ENCODE assay signal across 7 mouse cellular contexts in genomic region chr7:139020884-139021283, GRCm38 (mm10).
DNase-seq lines count a peak whose midpoint lies in the region; ATAC-seq and TF ChIP-seq lines count a peak whose summit lies in the region.

No protein-coding gene starts in this region.

- H3K36me3 ChIP-seq in midbrain, embryonic 11.5 days (ENCODE audit: control insufficient read depth, insufficient read depth, low read length) = no peaks in the 10 kb centered on the region
- peaks cover 15% of the 10 kb centered on the region for H3K36me3 ChIP-seq in midbrain, postnatal 0 days (ENCODE audit: insufficient read depth, low read length)
- H3K36me3 ChIP-seq in hindbrain, embryonic 13.5 days = no peaks in the 10 kb centered on the region
- H3K36me3 ChIP-seq in limb, embryonic 13.5 days = no peaks in the 10 kb centered on the region
- no peaks in the 10 kb centered on the region for H3K36me3 ChIP-seq in testis, adult 2 months (ENCODE audit: control insufficient read depth, insufficient read depth, low read length)

- no peak for TF ChIP-seq CTCF in midbrain, postnatal 0 days (IDR thresholded peaks at IDR 0.05)
- no peak for TF ChIP-seq CTCF in testis, adult 2 months (IDR thresholded peaks at IDR 0.05; ENCODE audit: control insufficient read depth, insufficient read depth, insufficient replicate concordance, low read depth, low read length)
- no peak for TF ChIP-seq CTCF in left cerebral cortex, adult 2 months (IDR thresholded peaks at IDR 0.05)

- H3K9ac ChIP-seq in midbrain, embryonic 11.5 days (ENCODE audit: low read length) = no peak overlapping the region
- H3K9ac ChIP-seq in midbrain, postnatal 0 days (replicated peaks; ENCODE audit: low read length, poor library complexity, severe bottlenecking) = no peak overlapping the region
- H3K9ac ChIP-seq in hindbrain, embryonic 13.5 days = no peak overlapping the region
- no peak overlapping the region for H3K9ac ChIP-seq in limb, embryonic 13.5 days

- H3K4me1 ChIP-seq in midbrain, embryonic 11.5 days (ENCODE audit: control insufficient read depth, insufficient read depth, low read length) = peaks cover 5% of the 10 kb centered on the region; the same call in 1 of the 2 replicates
- H3K4me1 ChIP-seq in midbrain, postnatal 0 days (ENCODE audit: insufficient read depth, low read length) = 0 out of 2 replicates have a peak, but pooled peaks cover 4% of the 10 kb centered on the region
- H3K4me1 ChIP-seq in hindbrain, embryonic 13.5 days (replicated peaks) = peaks cover 12% of the 10 kb centered on the region
- peaks cover 30% of the 10 kb centered on the region for H3K4me1 ChIP-seq in limb, embryonic 13.5 days
- peaks cover 10% of the 10 kb centered on the region for H3K4me1 ChIP-seq in testis, adult 2 months (ENCODE audit: control insufficient read depth, insufficient read depth, low read length)

- H3K27ac ChIP-seq in midbrain, embryonic 11.5 days (ENCODE audit: low read depth, low read length) = no peak overlapping the region
- no peak overlapping the region for H3K27ac ChIP-seq in midbrain, postnatal 0 days (ENCODE audit: low read depth, low read length)
- H3K27ac ChIP-seq in hindbrain, embryonic 13.5 days = no peak overlapping the region
- no peak overlapping the region for H3K27ac ChIP-seq in limb, embryonic 13.5 days
- peak overlapping the region; percentile 90 for H3K27ac ChIP-seq in testis, adult 2 months (ENCODE audit: control insufficient read depth, insufficient read depth, low read depth, low read length)
- no peak overlapping the region for H3K27ac ChIP-seq in left cerebral cortex, adult 2 months

- H3K4me3 ChIP-seq in midbrain, embryonic 11.5 days (ENCODE audit: low read depth, low read length) = no peak overlapping the region
- no peak overlapping the region for H3K4me3 ChIP-seq in midbrain, postnatal 0 days (ENCODE audit: low read depth, low read length)
- no peak overlapping the region for H3K4me3 ChIP-seq in hindbrain, embryonic 13.5 days
- no peak overlapping the region for H3K4me3 ChIP-seq in limb, embryonic 13.5 days
- H3K4me3 ChIP-seq in testis, adult 2 months (ENCODE audit: control insufficient read depth, low read depth, low read length) = peak overlapping the region; percentile 36
- no peak overlapping the region for H3K4me3 ChIP-seq in left cerebral cortex, adult 2 months

- no peak for ATAC-seq in midbrain, embryonic 11.5 days (ENCODE audit: low FRiP score)
- ATAC-seq in midbrain, postnatal 0 days (ENCODE audit: low FRiP score) = no peak
- ATAC-seq in hindbrain, embryonic 13.5 days (ENCODE audit: low FRiP score) = no peak
- no peak for ATAC-seq in limb, embryonic 13.5 days (ENCODE audit: low FRiP score, low read depth)

- no peak for DNase-seq in midbrain, embryonic 11.5 days (ENCODE audit: low spot score, missing footprints)
- DNase-seq in midbrain, postnatal 0 days (ENCODE audit: low spot score) = no peak
- DNase-seq in left cerebral cortex, adult 2 months (ENCODE audit: extremely low spot score in 1 of 2, low spot score in 2 of 2) = no peak
- DNase-seq in left cerebral cortex, postnatal 25 days (ENCODE audit: low spot score in 2 of 2) = no peak

- no peaks in the 10 kb centered on the region for H3K27me3 ChIP-seq in midbrain, embryonic 11.5 days (ENCODE audit: control insufficient read depth, insufficient read depth, low read length)
- no peaks in the 10 kb centered on the region for H3K27me3 ChIP-seq in midbrain, postnatal 0 days (ENCODE audit: insufficient read depth, low read length)
- H3K27me3 ChIP-seq in hindbrain, embryonic 13.5 days = no peaks in the 10 kb centered on the region
- H3K27me3 ChIP-seq in limb, embryonic 13.5 days = peaks cover 82% of the 10 kb centered on the region
- no peaks in the 10 kb centered on the region for H3K27me3 ChIP-seq in testis, adult 2 months (ENCODE audit: control insufficient read depth, insufficient read depth, low read length)

- H3K4me2 ChIP-seq in midbrain, embryonic 11.5 days = peak overlapping the region; percentile 30; the same call in 1 of the 2 replicates
- no peak overlapping the region for H3K4me2 ChIP-seq in midbrain, postnatal 0 days (ENCODE audit: low read depth, low read length, poor library complexity, severe bottlenecking)
- H3K4me2 ChIP-seq in hindbrain, embryonic 13.5 days = peak overlapping the region; percentile 19; the same call in 1 of the 2 replicates
- peak overlapping the region; percentile 38 for H3K4me2 ChIP-seq in limb, embryonic 13.5 days (replicated peaks)

- TF ChIP-seq POLR2A in testis, adult 2 months (IDR thresholded peaks at IDR 0.05; ENCODE audit: control insufficient read depth, low read depth, low read length) = peak; percentile 37; the same call in 1 of the 2 replicates

- intact Hi-C loops in left cerebral cortex, adult 2 months (cut with DNase I) = no loop called here
- intact Hi-C loops in left cerebral cortex, postnatal 25 days (cut with DNase I) = no loop called here

- 8% methylated on average over 20 of the region's 20 CpGs for WGBS in midbrain, embryonic 11.5 days
- WGBS in midbrain, postnatal 0 days = 11% methylated on average over 15 of the region's 20 CpGs
- WGBS in hindbrain, embryonic 13.5 days = 7% methylated on average over 20 of the region's 20 CpGs
- WGBS in limb, embryonic 13.5 days = 9% methylated on average over 20 of the region's 20 CpGs

- no peaks in the 10 kb centered on the region for H3K9me3 ChIP-seq in midbrain, embryonic 11.5 days (ENCODE audit: control insufficient read depth, low read length)
- no peaks in the 10 kb centered on the region for H3K9me3 ChIP-seq in midbrain, postnatal 0 days (ENCODE audit: low read length)
- H3K9me3 ChIP-seq in hindbrain, embryonic 13.5 days = no peaks in the 10 kb centered on the region
- H3K9me3 ChIP-seq in limb, embryonic 13.5 days = no peaks in the 10 kb centered on the region
